Mouse (Mus musculus): ENCODE measurements around the gene Fitm1. TPM values are rescaled to one million over a fixed set of nuclear protein-coding genes. Genes with fewer than 3 reads are reported as not detected.

Fitm1 gene
- polyA plus RNA-seq, 1 experiment from 2014 or later = 5.9 TPM

DNA sequence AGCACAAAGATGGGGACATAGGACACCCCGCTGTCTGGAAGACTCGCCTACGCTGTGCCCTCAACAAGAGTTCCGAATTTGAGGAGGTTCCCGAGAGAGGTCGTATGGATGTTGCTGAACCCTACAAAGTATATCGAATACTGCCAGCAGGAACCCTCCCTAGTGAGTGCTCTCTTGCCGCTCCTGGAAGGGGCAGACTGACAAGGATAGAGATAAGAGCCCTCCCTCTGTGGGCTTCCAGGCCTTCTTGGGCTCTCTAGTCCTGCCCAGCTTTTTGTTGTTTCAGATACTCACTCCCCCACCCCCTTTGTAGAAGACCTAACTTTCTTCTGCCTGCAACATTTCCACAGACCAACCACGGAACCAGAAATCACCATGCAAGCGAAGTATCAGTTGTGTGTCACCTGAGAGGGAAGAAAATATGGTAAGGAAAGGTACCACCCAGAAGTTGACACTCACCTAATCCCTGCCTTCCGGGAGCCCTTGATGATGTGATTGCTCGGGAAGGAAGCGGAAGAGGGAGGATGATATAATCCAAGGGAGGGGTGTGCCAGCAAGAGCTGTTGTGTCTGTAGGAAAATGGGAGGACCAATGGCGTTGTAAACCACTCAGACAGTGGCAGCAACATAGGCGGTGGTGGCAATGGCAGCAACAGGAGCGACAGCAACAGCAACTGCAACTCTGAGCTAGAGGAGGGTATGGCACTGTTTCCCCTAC lies 30.5 kb downstream of the Fitm1 start:
- DNase-seq (ENCODE audit: low spot score) = no peak
- 92% methylated on average over 16 of the region's 16 CpGs for WGBS
- no peak overlapping the region for H3K4me2 ChIP-seq (ENCODE audit: low read depth, low read length)
- no peak overlapping the region for H3K9ac ChIP-seq (replicated peaks; ENCODE audit: low read length)
- H3K27ac ChIP-seq (replicated peaks; ENCODE audit: low read depth, low read length) = no peak overlapping the region
- H3K4me3 ChIP-seq (ENCODE audit: low read depth, low read length) = no peak overlapping the region
- H3K36me3 ChIP-seq (replicated peaks; ENCODE audit: control insufficient read depth, insufficient read depth, low read depth, low read length) = peaks cover 6% of the 10 kb centered on the region
- H3K9me3 ChIP-seq (replicated peaks; ENCODE audit: control insufficient read depth, low read length) = no peaks in the 10 kb centered on the region
- no peak for ATAC-seq (replicated peaks; ENCODE audit: insufficient number of reproducible peaks, low FRiP score, low TSS enrichment, low read depth)
- no peaks in the 10 kb centered on the region; the same call in 1 of the 2 replicates for H3K4me1 ChIP-seq (ENCODE audit: control insufficient read depth, insufficient read depth, low read length)
- H3K27me3 ChIP-seq (ENCODE audit: control insufficient read depth, insufficient read depth, low read length) = no peaks in the 10 kb centered on the region

DNA sequence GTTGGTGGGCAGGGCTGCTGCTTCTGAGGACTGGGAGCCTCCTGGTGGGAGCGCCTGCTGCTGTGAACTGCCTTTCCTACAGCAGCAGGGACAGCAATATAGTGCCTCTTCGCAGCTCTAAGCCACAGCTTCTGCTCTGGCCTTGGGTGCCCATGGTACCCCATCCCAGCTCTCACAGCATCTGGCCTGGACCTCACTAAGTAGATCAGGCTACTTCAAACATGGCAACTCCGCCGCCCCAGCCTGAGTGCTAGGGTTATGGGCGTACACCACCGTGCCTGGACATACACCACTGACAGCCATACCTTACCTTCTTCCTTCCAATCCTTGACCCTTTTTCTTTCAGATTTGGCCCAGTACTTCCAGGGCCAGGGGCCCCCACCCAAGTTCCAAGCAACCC lies 32.9 kb downstream of the Fitm1 start:
- ATAC-seq (replicated peaks; ENCODE audit: insufficient number of reproducible peaks, low FRiP score, low TSS enrichment, low read depth) = no peak
- Histone ChIP-seq H3K4me3 (ENCODE audit: low read depth, low read length) (no peak overlapping the region), H3K27ac (replicated peaks; ENCODE audit: low read depth, low read length) (no peak overlapping the region), H3K4me2 (ENCODE audit: low read depth, low read length) (no peak overlapping the region), H3K27me3 (ENCODE audit: control insufficient read depth, insufficient read depth, low read length) (no peaks in the 10 kb centered on the region), H3K9me3 (replicated peaks; ENCODE audit: control insufficient read depth, low read length) (no peaks in the 10 kb centered on the region), H3K9ac (replicated peaks; ENCODE audit: low read length) (no peak overlapping the region), H3K36me3 (replicated peaks; ENCODE audit: control insufficient read depth, insufficient read depth, low read depth, low read length) (peaks cover 3% of the 10 kb centered on the region), H3K4me1 (ENCODE audit: control insufficient read depth, insufficient read depth, low read length) (no peaks in the 10 kb centered on the region; the same call in 1 of the 2 replicates)
- no peak for DNase-seq (ENCODE audit: low spot score)
- 90% methylated on average over 6 of the region's 6 CpGs for WGBS

DNA sequence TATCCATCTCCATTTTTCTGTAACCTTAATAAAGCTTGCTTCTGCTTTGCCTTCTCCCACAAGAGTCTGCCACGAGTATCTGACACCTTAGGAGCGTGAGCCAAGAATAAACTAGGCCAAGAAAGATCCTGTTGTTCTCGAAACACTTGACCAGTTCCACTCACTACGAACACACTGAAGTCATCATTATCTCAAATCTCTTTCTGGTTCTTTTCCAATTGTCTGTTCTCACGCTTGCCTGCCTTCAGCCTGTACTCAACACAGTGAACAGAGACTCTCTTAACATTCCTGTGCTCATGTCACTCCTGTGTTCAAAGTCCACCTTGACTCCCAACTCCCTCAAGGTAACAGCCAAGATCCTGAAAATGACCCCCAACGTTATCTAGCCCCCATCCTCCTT lies 37.9 kb downstream of the Fitm1 start:
- Histone ChIP-seq H3K27me3 (ENCODE audit: control insufficient read depth, insufficient read depth, low read length) (no peaks in the 10 kb centered on the region), H3K9me3 (replicated peaks; ENCODE audit: control insufficient read depth, low read length) (no peaks in the 10 kb centered on the region), H3K36me3 (replicated peaks; ENCODE audit: control insufficient read depth, insufficient read depth, low read depth, low read length) (no peaks in the 10 kb centered on the region; the same call in 1 of the 2 replicates), H3K4me3 (ENCODE audit: low read depth, low read length) (no peak overlapping the region), H3K9ac (replicated peaks; ENCODE audit: low read length) (no peak overlapping the region), H3K27ac (replicated peaks; ENCODE audit: low read depth, low read length) (no peak overlapping the region), H3K4me2 (ENCODE audit: low read depth, low read length) (no peak overlapping the region), H3K4me1 (ENCODE audit: control insufficient read depth, insufficient read depth, low read length) (no peaks in the 10 kb centered on the region)
- no peak for DNase-seq (ENCODE audit: low spot score)
- ATAC-seq (replicated peaks; ENCODE audit: insufficient number of reproducible peaks, low FRiP score, low TSS enrichment, low read depth) = no peak
- 79% methylated on average over 6 of the region's 6 CpGs for WGBS

DNA sequence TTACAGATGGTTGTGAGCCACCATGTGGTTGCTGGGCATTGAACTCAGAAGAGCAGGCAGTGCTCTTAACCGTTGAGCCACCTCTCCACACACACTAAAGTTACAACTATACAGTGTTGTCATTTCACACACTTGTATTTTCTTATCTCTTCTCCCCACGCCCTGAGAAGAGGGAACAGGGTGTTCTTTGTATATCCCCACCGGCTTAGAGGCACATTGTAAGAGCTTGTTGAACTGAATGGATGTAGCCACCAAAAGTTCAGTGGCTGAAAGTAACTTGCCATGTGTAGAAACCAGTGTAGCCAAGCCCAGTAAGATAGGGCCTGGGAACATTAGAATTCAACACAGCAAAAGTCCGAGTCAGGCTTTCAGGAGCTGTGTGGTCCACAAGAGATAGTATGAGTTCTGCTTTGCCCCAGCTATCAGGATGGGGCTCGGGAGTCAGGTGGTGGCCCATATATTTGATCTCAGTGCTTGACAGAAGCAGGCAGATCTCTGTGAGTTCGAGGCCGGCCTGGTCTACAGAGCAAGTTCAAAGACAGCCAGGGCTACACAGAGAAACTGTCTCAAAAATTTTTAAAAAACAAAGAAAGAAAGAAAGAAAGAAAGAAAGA lies 39.3 kb downstream of the Fitm1 start:
- H3K4me2 ChIP-seq (ENCODE audit: low read depth, low read length) = no peak overlapping the region
- H3K9ac ChIP-seq (replicated peaks; ENCODE audit: low read length) = no peak overlapping the region
- no peaks in the 10 kb centered on the region for H3K27me3 ChIP-seq (ENCODE audit: control insufficient read depth, insufficient read depth, low read length)
- 79% methylated on average over 7 of the region's 7 CpGs for whole genome bisulfite sequencing
- DNase-seq (ENCODE audit: low spot score) (no peak), ATAC-seq (replicated peaks; ENCODE audit: insufficient number of reproducible peaks, low FRiP score, low TSS enrichment, low read depth) (no peak)
- H3K36me3 ChIP-seq (replicated peaks; ENCODE audit: control insufficient read depth, insufficient read depth, low read depth, low read length) = no peaks in the 10 kb centered on the region
- no peak overlapping the region for H3K27ac ChIP-seq (replicated peaks; ENCODE audit: low read depth, low read length)
- no peaks in the 10 kb centered on the region for H3K4me1 ChIP-seq (ENCODE audit: control insufficient read depth, insufficient read depth, low read length)
- no peaks in the 10 kb centered on the region for H3K9me3 ChIP-seq (replicated peaks; ENCODE audit: control insufficient read depth, low read length)
- H3K4me3 ChIP-seq (ENCODE audit: low read depth, low read length) = no peak overlapping the region

DNA sequence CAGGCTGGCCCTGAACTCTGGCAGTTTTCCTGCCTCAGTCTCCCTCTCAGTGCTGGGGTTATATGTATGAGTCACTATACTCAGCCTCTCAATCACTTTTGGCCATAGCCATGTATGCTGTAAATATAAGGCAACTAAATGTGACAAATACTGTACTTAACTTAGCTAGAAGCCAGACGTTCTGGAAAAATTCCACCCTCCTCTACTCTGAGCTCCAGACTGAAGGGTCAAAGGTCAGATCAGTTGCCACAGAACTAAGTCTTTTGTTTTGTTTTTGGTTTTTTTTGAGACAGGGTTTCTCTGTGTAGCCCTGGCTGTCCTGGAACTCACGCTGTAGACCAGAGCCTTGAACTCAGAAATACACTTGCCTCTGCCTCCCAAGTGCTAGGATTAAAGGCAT lies 40.5 kb downstream of the Fitm1 start:
- no peaks in the 10 kb centered on the region for H3K9me3 ChIP-seq (replicated peaks; ENCODE audit: control insufficient read depth, low read length)
- 22% methylated on average over 2 of the region's 2 CpGs for WGBS
- ATAC-seq (replicated peaks; ENCODE audit: insufficient number of reproducible peaks, low FRiP score, low TSS enrichment, low read depth) = no peak
- no peak overlapping the region for H3K27ac ChIP-seq (replicated peaks; ENCODE audit: low read depth, low read length)
- no peak overlapping the region for H3K4me2 ChIP-seq (ENCODE audit: low read depth, low read length)
- no peaks in the 10 kb centered on the region for H3K36me3 ChIP-seq (replicated peaks; ENCODE audit: control insufficient read depth, insufficient read depth, low read depth, low read length)
- DNase-seq (ENCODE audit: low spot score) = no peak
- no peak overlapping the region for H3K9ac ChIP-seq (replicated peaks; ENCODE audit: low read length)
- no peak overlapping the region for H3K4me3 ChIP-seq (ENCODE audit: low read depth, low read length)
- no peaks in the 10 kb centered on the region for H3K27me3 ChIP-seq (ENCODE audit: control insufficient read depth, insufficient read depth, low read length)
- no peaks in the 10 kb centered on the region for H3K4me1 ChIP-seq (ENCODE audit: control insufficient read depth, insufficient read depth, low read length)

DNA sequence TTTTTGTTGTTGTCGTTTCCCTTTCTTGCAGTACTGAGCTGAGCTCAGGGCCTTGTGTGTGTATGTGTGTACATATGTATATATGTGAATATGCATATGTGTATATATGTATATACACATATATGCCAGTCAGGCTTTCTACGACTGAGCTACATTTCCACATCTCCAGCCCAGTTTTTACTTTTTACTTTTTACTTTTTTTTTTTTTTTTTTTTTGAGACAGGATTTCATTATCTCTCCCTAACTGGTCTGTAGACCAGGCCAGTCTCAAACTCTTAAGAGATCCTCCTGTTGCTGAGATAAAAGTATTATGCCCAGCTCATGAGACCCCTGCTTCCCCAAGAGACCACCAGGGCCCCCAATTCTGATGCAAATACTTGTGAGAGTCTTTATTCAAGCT lies 41.4 kb downstream of the Fitm1 start:
- H3K9ac ChIP-seq (replicated peaks; ENCODE audit: low read length) = no peak overlapping the region
- ATAC-seq (replicated peaks; ENCODE audit: insufficient number of reproducible peaks, low FRiP score, low TSS enrichment, low read depth) (no peak), DNase-seq (ENCODE audit: low spot score) (no peak)
- no peaks in the 10 kb centered on the region for H3K4me1 ChIP-seq (ENCODE audit: control insufficient read depth, insufficient read depth, low read length)
- WGBS = 82% methylated on average over 2 of the region's 2 CpGs
- no peaks in the 10 kb centered on the region for H3K9me3 ChIP-seq (replicated peaks; ENCODE audit: control insufficient read depth, low read length)
- no peak overlapping the region for H3K27ac ChIP-seq (replicated peaks; ENCODE audit: low read depth, low read length)
- H3K4me2 ChIP-seq (ENCODE audit: low read depth, low read length) = no peak overlapping the region
- no peaks in the 10 kb centered on the region for H3K36me3 ChIP-seq (replicated peaks; ENCODE audit: control insufficient read depth, insufficient read depth, low read depth, low read length)
- H3K4me3 ChIP-seq (ENCODE audit: low read depth, low read length) = no peak overlapping the region
- no peaks in the 10 kb centered on the region for H3K27me3 ChIP-seq (ENCODE audit: control insufficient read depth, insufficient read depth, low read length)

DNA sequence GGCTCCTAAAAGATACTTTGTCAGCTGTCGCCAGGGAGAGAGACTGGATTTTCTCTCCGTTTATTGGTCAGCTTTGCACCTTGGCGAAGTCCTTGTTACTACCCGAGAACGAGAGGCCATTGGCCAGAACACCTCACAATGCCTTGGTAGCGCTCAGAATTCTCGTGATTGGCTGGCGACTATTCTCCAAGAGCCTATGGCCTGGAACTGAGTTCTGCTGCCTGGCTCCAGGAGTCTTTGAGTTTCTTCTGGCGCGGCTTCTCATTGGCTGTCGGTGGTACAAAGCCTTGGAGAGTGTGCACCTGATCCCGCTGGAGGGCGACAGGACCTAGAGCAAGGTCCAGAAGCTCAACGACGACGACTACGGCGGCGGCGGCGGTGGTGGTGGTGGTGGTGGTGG lies 42.4 kb downstream of the Fitm1 start, which contains the start of gene Rec8:
TSS of gene Rec8 (plus strand) at position 216 of the 400 bp plus-strand sequence.
- H3K27ac ChIP-seq (replicated peaks; ENCODE audit: low read depth, low read length) = no peak within 1 kb of the TSS
- 0 out of 2 replicates have a peak within 1 kb of the TSS, but pooled peaks have one; percentile 22 for H3K9ac ChIP-seq (replicated peaks; ENCODE audit: low read length)
- peak within 1 kb of the TSS; percentile 23 for H3K4me2 ChIP-seq (ENCODE audit: low read depth, low read length)
- H3K36me3 ChIP-seq (replicated peaks; ENCODE audit: control insufficient read depth, insufficient read depth, low read depth, low read length) = no peaks in the 10 kb centered on the region
- peak within 1 kb of the TSS; percentile 19 for H3K4me3 ChIP-seq (ENCODE audit: low read depth, low read length)
- DNase-seq (ENCODE audit: low spot score) (peak; percentile 65), ATAC-seq (replicated peaks; ENCODE audit: insufficient number of reproducible peaks, low FRiP score, low TSS enrichment, low read depth) (peak; percentile 81)
- WGBS = 25% methylated on average over 21 of the region's 21 CpGs
- H3K9me3 ChIP-seq (replicated peaks; ENCODE audit: control insufficient read depth, low read length) = no peaks in the 10 kb centered on the region
- no peaks in the 10 kb centered on the region for H3K27me3 ChIP-seq (ENCODE audit: control insufficient read depth, insufficient read depth, low read length)
- no peaks in the 10 kb centered on the region for H3K4me1 ChIP-seq (ENCODE audit: control insufficient read depth, insufficient read depth, low read length)

DNA sequence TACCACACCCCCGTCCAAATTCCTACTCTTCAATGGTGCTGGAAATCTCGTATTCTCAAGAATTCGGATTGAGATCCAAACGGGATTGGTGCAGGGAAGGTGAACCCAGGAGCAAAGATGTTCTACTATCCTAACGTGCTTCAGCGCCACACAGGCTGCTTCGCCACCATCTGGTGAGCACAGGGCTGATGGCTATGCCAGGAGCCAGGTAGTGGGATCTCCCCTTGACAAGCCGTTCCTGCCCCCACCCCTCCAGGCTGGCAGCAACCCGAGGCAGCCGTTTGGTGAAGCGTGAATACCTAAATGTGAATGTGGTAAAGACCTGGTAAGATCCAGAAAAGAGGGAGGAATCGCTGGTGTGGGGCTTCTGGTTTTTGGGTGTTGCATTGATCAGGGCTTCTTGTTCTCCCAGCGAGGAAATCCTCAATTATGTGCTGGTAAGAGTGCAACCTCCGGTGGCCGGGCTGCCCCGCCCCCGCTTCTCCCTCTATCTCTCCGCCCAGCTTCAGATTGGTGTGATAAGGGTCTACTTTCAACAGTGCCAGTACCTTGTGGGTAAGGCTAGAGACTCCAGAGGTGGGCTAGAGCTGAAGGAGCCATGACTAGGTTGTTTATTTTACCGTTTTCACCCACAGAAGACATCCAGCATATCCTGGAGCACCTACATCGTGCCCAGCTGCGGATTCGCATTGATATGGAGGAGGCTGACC lies 43.2 kb downstream of the Fitm1 start:
- no peaks in the 10 kb centered on the region for H3K27me3 ChIP-seq (ENCODE audit: control insufficient read depth, insufficient read depth, low read length)
- ATAC-seq (replicated peaks; ENCODE audit: insufficient number of reproducible peaks, low FRiP score, low TSS enrichment, low read depth) (no peak), DNase-seq (ENCODE audit: low spot score) (no peak)
- H3K4me1 ChIP-seq (ENCODE audit: control insufficient read depth, insufficient read depth, low read length) = no peaks in the 10 kb centered on the region
- peak overlapping the region; percentile 19 for H3K4me3 ChIP-seq (ENCODE audit: low read depth, low read length)
- 0 out of 2 replicates have a peak overlapping the region, but pooled peaks have one; percentile 22 for H3K9ac ChIP-seq (replicated peaks; ENCODE audit: low read length)
- no peaks in the 10 kb centered on the region for H3K36me3 ChIP-seq (replicated peaks; ENCODE audit: control insufficient read depth, insufficient read depth, low read depth, low read length)
- H3K27ac ChIP-seq (replicated peaks; ENCODE audit: low read depth, low read length) = no peak overlapping the region
- no peaks in the 10 kb centered on the region for H3K9me3 ChIP-seq (replicated peaks; ENCODE audit: control insufficient read depth, low read length)
- 47% methylated on average over 22 of the region's 22 CpGs for WGBS
- H3K4me2 ChIP-seq (ENCODE audit: low read depth, low read length) = peak overlapping the region; percentile 23
